Mouse (Mus musculus): ENCODE measurements around the gene I830077J02Rik. TPM values are rescaled to one million over a fixed set of nuclear protein-coding genes. Genes with fewer than 3 reads are reported as not detected.

The I830077J02Rik gene
- polyA plus RNA-seq, 1 experiment = 3.7 TPM

- WGBS = 92% methylated on average over 9 of the region's 9 CpGs
Measured at GRCm38 (mm10) chr3:105907956-105908655, 24.4 kb downstream of the I830077J02Rik start.

GRCm38 (mm10) chr3:105904721-105905120, 27.7 kb downstream of the I830077J02Rik start:
- Histone ChIP-seq H3K27ac (ENCODE audit: control insufficient read depth, insufficient read depth, low read length) (no peak overlapping the region), H3K36me3 (ENCODE audit: control insufficient read depth, insufficient read depth, low read length) (no peaks in the 10 kb centered on the region), H3K27me3 (ENCODE audit: control insufficient read depth, insufficient read depth, low read length) (no peaks in the 10 kb centered on the region), H3K4me3 (ENCODE audit: control insufficient read depth, insufficient read depth, low read length) (no peak overlapping the region), H3K4me1 (replicated peaks; ENCODE audit: control insufficient read depth, insufficient read depth, low read length) (peaks cover 15% of the 10 kb centered on the region)
- DNase-seq = no peak
- 98% methylated on average over 9 of the region's 9 CpGs for WGBS
- no peak for TF ChIP-seq POLR2A (IDR thresholded peaks at IDR 0.05; ENCODE audit: control insufficient read depth, extremely low read depth, insufficient read depth, low read length, poor library complexity)

More at GRCm38 (mm10) chr3:105907956-105908655, 24.4 kb downstream of the I830077J02Rik start:
- no peak for DNase-seq
- no peak overlapping the region for H3K4me3 ChIP-seq (ENCODE audit: control insufficient read depth, insufficient read depth, low read length)
- no peak overlapping the region for H3K27ac ChIP-seq (ENCODE audit: control insufficient read depth, insufficient read depth, low read length)
- H3K4me1 ChIP-seq (replicated peaks; ENCODE audit: control insufficient read depth, insufficient read depth, low read length) = peaks cover 22% of the 10 kb centered on the region
- H3K27me3 ChIP-seq (ENCODE audit: control insufficient read depth, insufficient read depth, low read length) = no peaks in the 10 kb centered on the region
- TF ChIP-seq POLR2A (IDR thresholded peaks at IDR 0.05; ENCODE audit: control insufficient read depth, extremely low read depth, insufficient read depth, low read length, poor library complexity) = no peak
- no peaks in the 10 kb centered on the region for H3K36me3 ChIP-seq (ENCODE audit: control insufficient read depth, insufficient read depth, low read length)

GRCm38 (mm10) chr3:105904213-105904612, 28.3 kb downstream of the I830077J02Rik start:
- TF ChIP-seq POLR2A (IDR thresholded peaks at IDR 0.05; ENCODE audit: control insufficient read depth, extremely low read depth, insufficient read depth, low read length, poor library complexity) = no peak
- TF ChIP-seq CTCF (IDR thresholded peaks at IDR 0.05; ENCODE audit: borderline replicate concordance, control insufficient read depth, extremely low read depth, insufficient read depth, low read length, poor library complexity) = no peak
- 50% methylated on average over 4 of the region's 4 CpGs for WGBS
- H3K4me3 ChIP-seq (ENCODE audit: control insufficient read depth, insufficient read depth, low read length) = no peak overlapping the region
- H3K27me3 ChIP-seq (ENCODE audit: control insufficient read depth, insufficient read depth, low read length) = no peaks in the 10 kb centered on the region
- H3K36me3 ChIP-seq (ENCODE audit: control insufficient read depth, insufficient read depth, low read length) = no peaks in the 10 kb centered on the region
- DNase-seq = no peak
- peaks cover 15% of the 10 kb centered on the region for H3K4me1 ChIP-seq (replicated peaks; ENCODE audit: control insufficient read depth, insufficient read depth, low read length)
- no peak overlapping the region for H3K27ac ChIP-seq (ENCODE audit: control insufficient read depth, insufficient read depth, low read length)

GRCm38 (mm10) chr3:105901468-105901867, 31.0 kb downstream of the I830077J02Rik start:
- H3K27ac ChIP-seq (ENCODE audit: control insufficient read depth, insufficient read depth, low read length) = no peak overlapping the region
- WGBS = 85% methylated on average over 4 of the region's 4 CpGs
- H3K4me3 ChIP-seq (ENCODE audit: control insufficient read depth, insufficient read depth, low read length) = no peak overlapping the region
- peaks cover 15% of the 10 kb centered on the region for H3K4me1 ChIP-seq (replicated peaks; ENCODE audit: control insufficient read depth, insufficient read depth, low read length)
- no peaks in the 10 kb centered on the region for H3K36me3 ChIP-seq (ENCODE audit: control insufficient read depth, insufficient read depth, low read length)
- no peak for DNase-seq
- TF ChIP-seq CTCF (IDR thresholded peaks at IDR 0.05; ENCODE audit: borderline replicate concordance, control insufficient read depth, extremely low read depth, insufficient read depth, low read length, poor library complexity) (no peak), POLR2A (IDR thresholded peaks at IDR 0.05; ENCODE audit: control insufficient read depth, extremely low read depth, insufficient read depth, low read length, poor library complexity) (no peak)
- H3K27me3 ChIP-seq (ENCODE audit: control insufficient read depth, insufficient read depth, low read length) = no peaks in the 10 kb centered on the region

- Histone ChIP-seq H3K4me1 (replicated peaks; ENCODE audit: control insufficient read depth, insufficient read depth, low read length) (peaks cover 15% of the 10 kb centered on the region), H3K27me3 (ENCODE audit: control insufficient read depth, insufficient read depth, low read length) (no peaks in the 10 kb centered on the region), H3K27ac (ENCODE audit: control insufficient read depth, insufficient read depth, low read length) (no peak overlapping the region), H3K4me3 (ENCODE audit: control insufficient read depth, insufficient read depth, low read length) (no peak overlapping the region), H3K36me3 (ENCODE audit: control insufficient read depth, insufficient read depth, low read length) (no peaks in the 10 kb centered on the region)
- 10% methylated on average over 3 of the region's 3 CpGs for WGBS
- DNase-seq = no peak
- no peak for TF ChIP-seq CTCF (IDR thresholded peaks at IDR 0.05; ENCODE audit: borderline replicate concordance, control insufficient read depth, extremely low read depth, insufficient read depth, low read length, poor library complexity)
- no peak for TF ChIP-seq POLR2A (IDR thresholded peaks at IDR 0.05; ENCODE audit: control insufficient read depth, extremely low read depth, insufficient read depth, low read length, poor library complexity)
Measured at GRCm38 (mm10) chr3:105900716-105901115, 31.7 kb downstream of the I830077J02Rik start.

- 48% methylated on average over 6 of the region's 6 CpGs for WGBS
- Histone ChIP-seq H3K27me3 (ENCODE audit: control insufficient read depth, insufficient read depth, low read length) (no peaks in the 10 kb centered on the region), H3K36me3 (ENCODE audit: control insufficient read depth, insufficient read depth, low read length) (no peaks in the 10 kb centered on the region), H3K4me3 (ENCODE audit: control insufficient read depth, insufficient read depth, low read length) (no peak overlapping the region), H3K4me1 (replicated peaks; ENCODE audit: control insufficient read depth, insufficient read depth, low read length) (peaks cover 19% of the 10 kb centered on the region), H3K27ac (ENCODE audit: control insufficient read depth, insufficient read depth, low read length) (no peak overlapping the region)
- TF ChIP-seq POLR2A (IDR thresholded peaks at IDR 0.05; ENCODE audit: control insufficient read depth, extremely low read depth, insufficient read depth, low read length, poor library complexity) = no peak
- DNase-seq = no peak
Measured at GRCm38 (mm10) chr3:105900266-105900665, 32.2 kb downstream of the I830077J02Rik start.
